Comparison of ENCODE assay signal across 14 mouse cellular contexts in the genomic region with DNA sequence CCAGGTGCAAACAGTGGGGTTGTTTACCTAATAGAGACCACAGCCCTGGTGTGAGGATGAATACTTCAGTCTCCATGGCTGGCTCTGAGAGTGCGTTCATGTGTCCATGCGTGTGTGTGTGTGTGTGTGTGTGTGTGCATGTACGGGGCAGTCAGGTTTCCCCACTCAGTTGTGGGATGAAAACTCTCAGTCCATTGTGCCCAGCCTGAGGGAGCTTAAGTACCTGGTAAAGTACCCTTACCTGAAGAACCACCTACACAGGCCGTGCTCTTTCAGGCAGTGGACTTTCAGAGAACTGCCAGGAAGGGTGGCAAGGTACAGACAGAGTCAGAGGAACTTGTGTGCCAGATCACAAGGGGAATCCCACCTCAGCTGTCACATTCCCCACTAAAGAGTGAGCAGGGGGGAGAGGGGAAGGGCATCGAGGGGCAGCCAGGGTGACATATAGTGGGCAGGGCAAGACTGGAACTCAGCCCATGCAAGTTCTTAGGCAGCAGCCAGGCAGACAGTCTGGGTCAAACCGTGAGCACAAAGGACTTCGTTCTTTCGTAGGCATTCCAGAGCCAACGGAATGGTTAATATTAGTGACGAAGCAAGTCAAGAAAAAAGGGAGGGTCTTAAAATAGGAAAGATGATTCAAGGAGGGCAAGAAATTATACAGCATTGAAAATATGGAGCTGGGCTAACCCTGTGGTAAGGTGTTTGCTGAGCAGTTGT.
"Had no signal": no experiment of that assay in that cellular context is flagged by ENCODE, and none has a peak within 500 bp of the region (broad histone marks: within the 10 kb centered on the region; RNA-seq: fewer than 3 reads in every experiment).

No protein-coding gene starts in this region.

- ATAC-seq: intestine, embryonic 16.5 days; midbrain, embryonic 13.5 days had no signal

- H3K27me3 ChIP-seq: limb, embryonic 15.5 days; liver, embryonic 15.5 days; midbrain, embryonic 13.5 days; neural tube, embryonic 15.5 days had no signal

- H3K9me3 ChIP-seq: hindbrain, embryonic 13.5 days; limb, embryonic 15.5 days; liver, embryonic 15.5 days; midbrain, embryonic 13.5 days; neural tube, embryonic 15.5 days had no signal

- DNase-seq: kidney, postnatal 10 days; layer of hippocampus, postnatal 36 days; lung, embryonic 14.5 days; right cerebral cortex, postnatal 4 days; spleen, adult 18-20 months; thymus, adult 18-20 months; thymus, postnatal 14 days had no signal

- H3K36me3 ChIP-seq: midbrain, embryonic 13.5 days; neural tube, embryonic 15.5 days had no signal

- H3K9ac ChIP-seq: hindbrain, embryonic 13.5 days; limb, embryonic 15.5 days; liver, embryonic 15.5 days; lung, embryonic 14.5 days; midbrain, embryonic 13.5 days; neural tube, embryonic 15.5 days had no signal

- H3K4me3 ChIP-seq: hindbrain, embryonic 13.5 days; limb, embryonic 15.5 days; liver, embryonic 15.5 days; midbrain, embryonic 13.5 days; myocyte; neural tube, embryonic 15.5 days had no signal

- H3K4me2 ChIP-seq: hindbrain, embryonic 13.5 days; limb, embryonic 15.5 days; liver, embryonic 15.5 days; lung, embryonic 14.5 days; midbrain, embryonic 13.5 days; neural tube, embryonic 15.5 days had no signal

- H3K27ac ChIP-seq: hindbrain, embryonic 13.5 days; limb, embryonic 15.5 days; liver, embryonic 15.5 days; midbrain, embryonic 13.5 days had no signal
